Mouse (Mus musculus): ENCODE data around the gene Fam227b.

GRCm38 (mm10) chr2:125975808-125976345 lies 175.9 kb downstream of the Fam227b start:
- TF ChIP-seq CTCF (IDR thresholded peaks at IDR 0.05; ENCODE audit: borderline replicate concordance, insufficient read depth, low read depth, low read length) (no peak), POLR2A (IDR thresholded peaks at IDR 0.05; ENCODE audit: borderline replicate concordance, insufficient read depth, low read length) (no peak)
